Mouse (Mus musculus) heart, postnatal 0 days (tissue): ENCODE data around the gene Lcn5. TPM values are rescaled to one million over a fixed set of nuclear protein-coding genes. Genes with fewer than 3 reads are reported as not detected.
"Not testable (repeated sequence)": the region's sequence is repeated elsewhere in the genome, so short reads cannot be mapped to it uniquely, and the experiment has no call there.

Experiments used
- ATAC-seq: fragments of 200-750 bp; cut with Nextera tagmentation; 2 replicates; pipeline ENCODE4 v1.8.0; 2017; ENCODE audit warnings: low read depth, moderate number of reproducible peaks, moderate library complexity; ENCODE audit not compliant: insufficient read depth
- DNase-seq: peaks from one replicate; pipeline ENCODE4 v3.0.0-alpha.2; 2016; ENCODE audit warnings: low spot score
- H3K27ac ChIP-seq: fragments of 300-500 bp; sonication (generic); 2 replicates; pipeline ENCODE4 v1.5.1; 2014; ENCODE audit warnings: low read depth, mild to moderate bottlenecking
- H3K27me3 ChIP-seq: fragments of 300-500 bp; sonication (generic); 2 replicates; pipeline ENCODE4 v1.6.1; 2014; ENCODE audit warnings: low read length, mixed read lengths; ENCODE audit not compliant: control insufficient read depth, insufficient read depth
- H3K36me3 ChIP-seq: fragments of 300-500 bp; sonication (generic); replicated peaks from 2 replicates; pipeline ENCODE4 v1.6.1; 2014; ENCODE audit warnings: low read length, mixed read lengths; ENCODE audit not compliant: control insufficient read depth, insufficient read depth
- H3K4me1 ChIP-seq: fragments of 300-500 bp; sonication (generic); 2 replicates; pipeline ENCODE4 v1.6.1; 2014; ENCODE audit warnings: antibody characterized with exemption; ENCODE audit not compliant: control insufficient read depth, insufficient read depth
- H3K4me2 ChIP-seq: fragments of 300-500 bp; sonication (generic); 2 replicates; pipeline ENCODE4 v1.6.1; 2014; ENCODE audit warnings: low read depth, mild to moderate bottlenecking, low read length, moderate library complexity
- H3K4me3 ChIP-seq: fragments of 300-500 bp; sonication (generic); 2 replicates; pipeline ENCODE4 v1.5.1; 2014; ENCODE audit warnings: low read depth, low read length
- H3K9ac ChIP-seq: fragments of 300-500 bp; sonication (generic); replicated peaks from 2 replicates; pipeline ENCODE4 v1.6.1; 2014; ENCODE audit warnings: low read depth, low read length, mixed read lengths
- H3K9me3 ChIP-seq: fragments of 300-500 bp; sonication (generic); replicated peaks from 2 replicates; pipeline ENCODE4 v1.6.1; 2016; ENCODE audit warnings: low read length; ENCODE audit not compliant: control insufficient read depth
- CTCF ChIP-seq: IDR thresholded peaks from 2 replicates; pipeline ENCODE4 v1.5.1; 2016; ENCODE audit warnings: antibody characterized with exemption, control low read depth, low read depth
- EP300 ChIP-seq: IDR thresholded peaks from 2 replicates; pipeline ENCODE4 v1.6.1; 2016; ENCODE audit warnings: antibody characterized with exemption, low read depth
- WGBS: fragments of 180-500 bp; shearing (Covaris S2); extraction: QIAGEN DNeasy Blood & Tissue Kit; methylation state at CpG from one replicate; pipeline ENCODE4 v1.1.7; 2014; 5-methylcytosine and 5-hydroxymethylcytosine counted together
- polyA plus RNA-seq: library from polyadenylated mRNA; unstranded; fragments of >200 nt; fragmentation: Nextera tagmentation; extraction: Ambion mirVana; gene quantifications from 2 replicates; pipeline ENCODE4 v1.2.1, GENCODE M21; 2015
- total RNA-seq: library from RNA; depleted of rRNA; stranded (reverse); fragments of >200 nt; gene quantifications from 2 replicates; pipeline ENCODE4 v1.2.3, GENCODE M21; 2014; ENCODE audit warnings: low replicate concordance; rRNA removed

Gene Lcn5
- total and polyA plus RNA-seq, 2 experiments from 2014 or later, result not detected

- ATAC-seq (no peak), DNase-seq (no peak)
- WGBS, result 72% methylated on average over 5 of the region's 5 CpGs
- Histone ChIP-seq H3K4me1 (no peaks in the 10 kb centered on the region), H3K4me3 (no peak overlapping the region), H3K27me3 (no peaks in the 10 kb centered on the region), H3K36me3 (no peaks in the 10 kb centered on the region), H3K9me3 (no peaks in the 10 kb centered on the region), H3K27ac (no peak overlapping the region), H3K9ac (no peak overlapping the region), H3K4me2 (no peak overlapping the region)
- TF ChIP-seq CTCF, result no peak
- TF ChIP-seq EP300, result no peak
Observed at GRCm38 (mm10) chr2:25701001-25701400, 43.2 kb downstream of the Lcn5 start.

DNA sequence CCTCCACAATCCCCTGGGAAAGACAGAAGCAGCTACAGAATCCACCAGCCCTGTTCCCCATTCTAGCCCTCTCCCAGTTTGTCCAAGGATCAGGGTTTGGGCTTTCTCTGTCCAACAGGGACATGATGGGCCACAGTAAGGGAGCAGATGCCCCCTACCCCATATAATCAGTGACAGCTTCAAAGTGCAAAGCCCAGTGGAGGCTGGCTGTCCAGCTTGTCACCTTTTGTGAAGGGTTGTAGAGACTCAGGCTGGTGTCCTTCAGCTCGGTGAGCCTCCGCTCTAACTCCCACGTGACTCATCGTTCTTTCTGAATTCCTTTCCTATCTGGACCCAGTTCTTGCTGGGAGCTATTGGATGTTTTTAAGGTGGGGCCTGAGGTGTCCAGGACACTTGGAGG is 46.0 kb downstream of the Lcn5 start:
- no peak for DNase-seq
- H3K36me3 ChIP-seq, result no peaks in the 10 kb centered on the region
- H3K9ac ChIP-seq, result no peak overlapping the region
- no peak for TF ChIP-seq CTCF
- TF ChIP-seq EP300, result no peak
- no peak for ATAC-seq
- H3K9me3 ChIP-seq, result no peaks in the 10 kb centered on the region
- no peak overlapping the region for H3K4me2 ChIP-seq
- peaks cover 8% of the 10 kb centered on the region; the same call in 1 of the 2 replicates for H3K4me1 ChIP-seq
- no peak overlapping the region for H3K4me3 ChIP-seq
- H3K27me3 ChIP-seq, result no peaks in the 10 kb centered on the region
- 38% methylated on average over 4 of the region's 4 CpGs for WGBS
- H3K27ac ChIP-seq, result no peak overlapping the region

DNA sequence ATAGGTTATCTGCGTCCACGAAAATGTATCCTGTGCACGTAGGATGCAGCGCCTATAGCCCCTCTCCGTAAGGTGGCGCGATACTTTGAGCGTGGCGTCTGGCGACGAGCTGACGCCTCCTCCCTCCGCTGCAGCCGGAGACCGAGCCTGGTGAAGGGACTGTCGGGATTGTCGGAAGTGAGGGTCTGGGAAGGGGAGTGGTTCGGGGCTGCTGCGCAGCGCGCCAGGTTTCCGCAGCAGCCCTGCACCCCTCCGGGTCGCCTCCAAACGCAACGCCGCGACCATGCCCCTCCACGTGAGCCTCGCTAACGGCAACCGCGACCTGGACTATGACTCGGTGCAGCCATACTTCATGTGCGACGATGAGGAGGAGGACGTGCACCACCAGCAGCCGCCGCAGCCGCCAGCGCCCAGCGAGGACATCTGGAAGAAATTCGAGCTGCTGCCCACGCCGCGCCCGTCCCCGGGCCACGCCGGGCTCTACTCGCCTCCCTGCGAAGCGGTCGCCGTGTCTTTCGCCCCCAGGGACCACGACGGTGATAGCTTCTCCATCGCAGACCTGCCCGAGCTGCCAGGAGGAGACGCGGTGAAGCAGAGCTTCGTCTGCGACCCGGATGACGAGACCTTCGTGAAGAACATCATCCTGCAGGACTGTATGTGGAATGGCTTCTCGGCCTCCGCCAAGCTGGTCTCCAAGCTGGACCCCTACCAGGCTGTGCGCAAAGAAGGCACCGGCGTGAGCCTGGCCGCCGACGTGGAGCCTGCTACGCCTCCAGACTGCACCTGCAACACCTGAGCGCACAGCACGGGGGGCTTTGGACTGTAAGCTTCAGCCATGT is 49.1 kb downstream of the Lcn5 start, which contains the start of gene Bmyc:
TSS of gene Bmyc (plus strand) at position 97 of the 839 bp plus-strand sequence.
- H3K9ac ChIP-seq, result peak within 1 kb of the TSS; percentile 69

DNA sequence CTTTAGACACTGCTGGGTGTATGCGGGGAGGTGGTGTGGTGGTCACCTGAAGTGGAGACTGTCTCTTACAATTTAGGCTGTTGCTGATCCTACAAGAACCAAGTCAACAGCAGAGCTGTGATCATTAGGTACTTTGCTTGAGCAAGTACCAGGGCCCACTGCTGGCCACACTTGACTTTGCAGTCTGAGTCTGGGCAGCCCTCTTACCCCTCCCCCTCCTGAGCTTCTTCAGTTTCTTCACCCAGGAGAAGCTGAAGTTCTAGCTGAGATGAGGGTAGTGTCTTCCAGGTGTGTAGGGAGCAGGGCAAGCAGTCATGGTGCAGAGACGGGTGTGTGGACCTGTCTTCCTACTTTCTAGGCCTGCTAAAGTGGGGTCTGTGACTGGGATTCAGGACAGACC is 50.4 kb downstream of the Lcn5 start:
- no peak overlapping the region; the same call in 1 of the 2 replicates for H3K4me2 ChIP-seq
- H3K4me3 ChIP-seq, result no peak overlapping the region
- H3K27ac ChIP-seq, result no peak overlapping the region
- DNase-seq (peak; percentile 19), ATAC-seq (no peak)
- H3K9ac ChIP-seq, result no peak overlapping the region
- TF ChIP-seq CTCF (no peak), EP300 (no peak)
- no peaks in the 10 kb centered on the region for H3K27me3 ChIP-seq
- H3K36me3 ChIP-seq, result no peaks in the 10 kb centered on the region
- WGBS, result 63% methylated on average over 2 of the region's 2 CpGs
- no peaks in the 10 kb centered on the region for H3K9me3 ChIP-seq
- peaks cover 8% of the 10 kb centered on the region; the same call in 1 of the 2 replicates for H3K4me1 ChIP-seq

More for the DNA sequence above, 49.1 kb downstream of the Lcn5 start, which contains the start of gene Bmyc:
- peak; percentile 75 for DNase-seq
- no peaks in the 10 kb centered on the region for H3K27me3 ChIP-seq
- H3K36me3 ChIP-seq, result no peaks in the 10 kb centered on the region
- peaks cover 8% of the 10 kb centered on the region; the same call in 1 of the 2 replicates for H3K4me1 ChIP-seq
- peak within 1 kb of the TSS; percentile 48; the same call in 1 of the 2 replicates for H3K27ac ChIP-seq
- WGBS, result under 1% methylated on average over 76 of the region's 78 CpGs
- H3K9me3 ChIP-seq, result no peaks in the 10 kb centered on the region
- H3K4me2 ChIP-seq, result peak within 1 kb of the TSS; percentile 96
- peak within 1 kb of the TSS; percentile 76 for H3K4me3 ChIP-seq
- no peak for TF ChIP-seq EP300
- peak; percentile 70 for TF ChIP-seq CTCF
- peak; percentile 89 for ATAC-seq

GRCm38 (mm10) chr2:25709056-25709455 is 51.3 kb downstream of the Lcn5 start:
- not testable (repeated sequence) for H3K9ac ChIP-seq, DNase-seq, H3K4me1 ChIP-seq, H3K4me3 ChIP-seq, H3K27me3 ChIP-seq, H3K27ac ChIP-seq, H3K4me2 ChIP-seq, H3K9me3 ChIP-seq, ATAC-seq, H3K36me3 ChIP-seq
- WGBS, result 90% methylated on average over 1 of the region's 1 CpGs

DNA sequence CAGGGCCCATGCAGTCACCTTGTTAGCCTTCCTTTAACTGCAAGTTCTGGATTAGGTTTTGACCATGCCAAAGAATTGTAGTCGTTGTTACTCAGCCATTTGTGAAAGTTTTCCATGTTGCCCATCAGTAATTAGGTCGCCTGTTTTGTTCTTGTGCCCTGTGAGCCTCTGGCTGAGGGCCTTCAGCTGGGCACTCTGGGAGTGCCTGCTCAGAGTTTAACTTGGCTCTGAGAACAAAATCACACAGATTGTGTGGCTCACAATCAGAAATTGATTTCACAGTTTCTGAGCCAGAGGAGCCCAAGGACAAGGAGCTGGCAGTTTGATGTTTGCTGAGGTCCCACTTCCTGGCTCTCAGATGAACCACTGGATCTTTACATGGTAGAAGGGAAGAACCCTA is 52.0 kb downstream of the Lcn5 start:
- not testable (repeated sequence) for H3K36me3 ChIP-seq, H3K4me2 ChIP-seq, H3K4me3 ChIP-seq, H3K9me3 ChIP-seq, ATAC-seq, H3K27ac ChIP-seq, H3K4me1 ChIP-seq, DNase-seq, H3K27me3 ChIP-seq, H3K9ac ChIP-seq
- 68% methylated on average over 2 of the region's 2 CpGs for WGBS

Other genes starting within 250 kb of the Lcn5 start
- gene Fut7, start 234.7 kb upstream of the Lcn5 start, total RNA-seq, result not detected in 2 replicates
- gene Fut7, start 234.7 kb upstream of the Lcn5 start, polyA plus RNA-seq, result not detected in 2 replicates
- 27.6 and 32.0 TPM in 2 replicates for gene Abca2, start 229.2 kb upstream of the Lcn5 start, total RNA-seq
- gene Abca2, start 229.2 kb upstream of the Lcn5 start, polyA plus RNA-seq, result 2.4 and 3.6 TPM in 2 replicates
- 2.4 and 4.5 TPM in 2 replicates for gene Clic3, start 201.1 kb upstream of the Lcn5 start, total RNA-seq
- gene Clic3, start 201.1 kb upstream of the Lcn5 start, polyA plus RNA-seq, result 6.5 and 7.4 TPM in 2 replicates
- 71.9 and 90.7 TPM in 2 replicates for gene Paxx, start 196.9 kb upstream of the Lcn5 start, total RNA-seq
- gene Paxx, start 196.9 kb upstream of the Lcn5 start, polyA plus RNA-seq, result 42.7 and 45.5 TPM in 2 replicates
- 708 and 711 TPM in 2 replicates for gene Ptgds, start 187.9 kb upstream of the Lcn5 start, total RNA-seq
- 356 and 359 TPM in 2 replicates for gene Ptgds, start 187.9 kb upstream of the Lcn5 start, polyA plus RNA-seq
- gene Lcn12, start 164.0 kb upstream of the Lcn5 start, total RNA-seq, result not detected in 2 replicates
- gene Lcn12, start 164.0 kb upstream of the Lcn5 start, polyA plus RNA-seq, result not detected in 2 replicates
- gene Fbxw5, start 157.2 kb upstream of the Lcn5 start, total RNA-seq, result 115 and 141 TPM in 2 replicates
- 70.6 and 76.5 TPM in 2 replicates for gene Fbxw5, start 157.2 kb upstream of the Lcn5 start, polyA plus RNA-seq
- 1.6 and 9.0 TPM in 2 replicates for gene C8g, start 156.2 kb upstream of the Lcn5 start, total RNA-seq
- 2.4 and 4.0 TPM in 2 replicates for gene C8g, start 156.2 kb upstream of the Lcn5 start, polyA plus RNA-seq
- 5.1 and 6.3 TPM in 2 replicates for gene Traf2, start 111.0 kb upstream of the Lcn5 start, total RNA-seq
- gene Traf2, start 111.0 kb upstream of the Lcn5 start, polyA plus RNA-seq, result 14.2 and 15.8 TPM in 2 replicates
- gene Edf1, start 100.1 kb upstream of the Lcn5 start, total RNA-seq, result 112 and 136 TPM in 2 replicates
- 314 and 343 TPM in 2 replicates for gene Edf1, start 100.1 kb upstream of the Lcn5 start, polyA plus RNA-seq
- 1.7 and 2.0 TPM in 2 replicates for gene Mamdc4, start 83.1 kb upstream of the Lcn5 start, total RNA-seq
- 0.14 and 1.6 TPM in 2 replicates for gene Mamdc4, start 83.1 kb upstream of the Lcn5 start, polyA plus RNA-seq
- 37.9 and 43.3 TPM in 2 replicates for gene Phpt1, start 82.7 kb upstream of the Lcn5 start, total RNA-seq
- gene Phpt1, start 82.7 kb upstream of the Lcn5 start, polyA plus RNA-seq, result 248 and 255 TPM in 2 replicates
- gene Ajm1, start 76.2 kb upstream of the Lcn5 start, total RNA-seq, result not detected in 2 replicates
- not detected in 2 replicates for gene Ajm1, start 76.2 kb upstream of the Lcn5 start, polyA plus RNA-seq
- 52.1 and 89.9 TPM in 2 replicates for gene Rabl6, start 49.4 kb upstream of the Lcn5 start, total RNA-seq
- gene Rabl6, start 49.4 kb upstream of the Lcn5 start, polyA plus RNA-seq, result 28.7 and 30.7 TPM in 2 replicates
- gene Ccdc183, start 40.3 kb upstream of the Lcn5 start, total RNA-seq, result not detected in 2 replicates
- 0.22 and 0.23 TPM in 2 replicates for gene Ccdc183, start 40.3 kb upstream of the Lcn5 start, polyA plus RNA-seq
- gene Tmem141, start 35.9 kb upstream of the Lcn5 start, total RNA-seq, result 36.6 and 42.3 TPM in 2 replicates
- 36.8 and 38.4 TPM in 2 replicates for gene Tmem141, start 35.9 kb upstream of the Lcn5 start, polyA plus RNA-seq
- 1.4 and 4.8 TPM in 2 replicates for gene Fcna, start 29.9 kb upstream of the Lcn5 start, total RNA-seq
- 1.9 and 3.4 TPM in 2 replicates for gene Fcna, start 29.9 kb upstream of the Lcn5 start, polyA plus RNA-seq
- not detected in 2 replicates for gene Lcn8, start 4.8 kb upstream of the Lcn5 start, total RNA-seq
- not detected in 2 replicates for gene Lcn8, start 4.8 kb upstream of the Lcn5 start, polyA plus RNA-seq
- not detected in 2 replicates for gene Lcn6, start 18.8 kb downstream of the Lcn5 start, total RNA-seq
- gene Lcn6, start 18.8 kb downstream of the Lcn5 start, polyA plus RNA-seq, result not detected in 2 replicates
- not detected in 2 replicates for gene Lcn10, start 24.8 kb downstream of the Lcn5 start, total RNA-seq
- gene Lcn10, start 24.8 kb downstream of the Lcn5 start, polyA plus RNA-seq, result not detected in 2 replicates
- not detected in 2 replicates for gene Obp2a, start 42.1 kb downstream of the Lcn5 start, total RNA-seq
- not detected in 2 replicates for gene Obp2a, start 42.1 kb downstream of the Lcn5 start, polyA plus RNA-seq
- gene Bmyc, start 48.8 kb downstream of the Lcn5 start, total RNA-seq, result 6.3 and 15.9 TPM in 2 replicates
- gene Bmyc, start 48.8 kb downstream of the Lcn5 start, polyA plus RNA-seq, result 35.3 and 38.7 TPM in 2 replicates
- gene Obp2b, start 79.1 kb downstream of the Lcn5 start, total RNA-seq, result not detected in 2 replicates
- gene Obp2b, start 79.1 kb downstream of the Lcn5 start, polyA plus RNA-seq, result not detected in 2 replicates
- gene Lcn3, start 107.6 kb downstream of the Lcn5 start, total RNA-seq, result not detected in 2 replicates
- gene Lcn3, start 107.6 kb downstream of the Lcn5 start, polyA plus RNA-seq, result not detected in 2 replicates
- not detected in 2 replicates for gene Lcn11, start 119.1 kb downstream of the Lcn5 start, total RNA-seq
- gene Lcn11, start 119.1 kb downstream of the Lcn5 start, polyA plus RNA-seq, result not detected in 2 replicates
- not detected in 2 replicates for gene Gm13539, start 124.3 kb downstream of the Lcn5 start, total RNA-seq
- not detected in 2 replicates for gene Gm13539, start 124.3 kb downstream of the Lcn5 start, polyA plus RNA-seq
- gene Glt6d1, start 157.9 kb downstream of the Lcn5 start, total RNA-seq, result not detected in 2 replicates
- not detected in 2 replicates for gene Glt6d1, start 157.9 kb downstream of the Lcn5 start, polyA plus RNA-seq
- not detected in 2 replicates for gene Lcn9, start 165.2 kb downstream of the Lcn5 start, total RNA-seq
- not detected in 2 replicates for gene Lcn9, start 165.2 kb downstream of the Lcn5 start, polyA plus RNA-seq
- gene Sohlh1, start 189.3 kb downstream of the Lcn5 start, total RNA-seq, result not detected in 2 replicates
- not detected in 2 replicates for gene Sohlh1, start 189.3 kb downstream of the Lcn5 start, polyA plus RNA-seq
- gene Kcnt1, start 205.8 kb downstream of the Lcn5 start, total RNA-seq, result 1.0 TPM in 1 of 2 replicates, not detected in the other
- gene Kcnt1, start 205.8 kb downstream of the Lcn5 start, polyA plus RNA-seq, result 0.10 and 0.27 TPM in 2 replicates